Mouse (Mus musculus): Measurements from ENCODE around the gene Gja1. TPM values are rescaled to one million over a fixed set of nuclear protein-coding genes. Genes with fewer than 3 reads are reported as not detected.

Gene Gja1
- polyA plus RNA-seq, 1 experiment from 2014 or later, result 391 TPM

- Histone ChIP-seq H3K4me1 (ENCODE audit: control insufficient read depth, insufficient read depth, low read length) (no peaks in the 10 kb centered on the region; the same call in 1 of the 2 replicates), H3K36me3 (replicated peaks; ENCODE audit: control insufficient read depth, insufficient read depth, low read depth, low read length) (no peaks in the 10 kb centered on the region), H3K27me3 (ENCODE audit: control insufficient read depth, insufficient read depth, low read length) (no peaks in the 10 kb centered on the region), H3K4me2 (ENCODE audit: low read depth, low read length) (no peak overlapping the region), H3K4me3 (ENCODE audit: low read depth, low read length) (no peak overlapping the region), H3K27ac (replicated peaks; ENCODE audit: low read depth, low read length) (no peak overlapping the region), H3K9me3 (replicated peaks; ENCODE audit: control insufficient read depth, low read length) (no peaks in the 10 kb centered on the region), H3K9ac (replicated peaks; ENCODE audit: low read length) (no peak overlapping the region)
- no peak for ATAC-seq (replicated peaks; ENCODE audit: insufficient number of reproducible peaks, low FRiP score, low TSS enrichment, low read depth)
- 83% methylated on average over 2 of the region's 2 CpGs for WGBS
- DNase-seq (ENCODE audit: low spot score), result no peak
Measured at GRCm38 (mm10) chr10:56427382-56427781, 50.3 kb downstream of the Gja1 start.

GRCm38 (mm10) chr10:56427827-56428226 is 50.7 kb downstream of the Gja1 start:
- Histone ChIP-seq H3K9ac (replicated peaks; ENCODE audit: low read length) (no peak overlapping the region), H3K4me3 (ENCODE audit: low read depth, low read length) (no peak overlapping the region), H3K36me3 (replicated peaks; ENCODE audit: control insufficient read depth, insufficient read depth, low read depth, low read length) (no peaks in the 10 kb centered on the region), H3K27me3 (ENCODE audit: control insufficient read depth, insufficient read depth, low read length) (no peaks in the 10 kb centered on the region), H3K4me1 (ENCODE audit: control insufficient read depth, insufficient read depth, low read length) (no peaks in the 10 kb centered on the region; the same call in 1 of the 2 replicates), H3K27ac (replicated peaks; ENCODE audit: low read depth, low read length) (no peak overlapping the region), H3K9me3 (replicated peaks; ENCODE audit: control insufficient read depth, low read length) (no peaks in the 10 kb centered on the region), H3K4me2 (ENCODE audit: low read depth, low read length) (no peak overlapping the region)
- DNase-seq (ENCODE audit: low spot score) (no peak), ATAC-seq (replicated peaks; ENCODE audit: insufficient number of reproducible peaks, low FRiP score, low TSS enrichment, low read depth) (no peak)
- WGBS, result 85% methylated on average over 2 of the region's 2 CpGs

- DNase-seq (ENCODE audit: low spot score) (no peak), ATAC-seq (replicated peaks; ENCODE audit: insufficient number of reproducible peaks, low FRiP score, low TSS enrichment, low read depth) (no peak)
- no peak overlapping the region for H3K9ac ChIP-seq (replicated peaks; ENCODE audit: low read length)
- no peaks in the 10 kb centered on the region for H3K27me3 ChIP-seq (ENCODE audit: control insufficient read depth, insufficient read depth, low read length)
- H3K4me3 ChIP-seq (ENCODE audit: low read depth, low read length), result no peak overlapping the region
- H3K4me2 ChIP-seq (ENCODE audit: low read depth, low read length), result no peak overlapping the region
- H3K36me3 ChIP-seq (replicated peaks; ENCODE audit: control insufficient read depth, insufficient read depth, low read depth, low read length), result no peaks in the 10 kb centered on the region
- H3K4me1 ChIP-seq (ENCODE audit: control insufficient read depth, insufficient read depth, low read length), result no peaks in the 10 kb centered on the region; the same call in 1 of the 2 replicates
- H3K27ac ChIP-seq (replicated peaks; ENCODE audit: low read depth, low read length), result no peak overlapping the region
- no peaks in the 10 kb centered on the region for H3K9me3 ChIP-seq (replicated peaks; ENCODE audit: control insufficient read depth, low read length)
- 66% methylated on average over 5 of the region's 5 CpGs for WGBS
Measured at GRCm38 (mm10) chr10:56429011-56429410, 51.9 kb downstream of the Gja1 start.

GRCm38 (mm10) chr10:56431600-56432389 is 54.7 kb downstream of the Gja1 start:
- Histone ChIP-seq H3K9ac (replicated peaks; ENCODE audit: low read length) (peak overlapping the region; percentile 57), H3K36me3 (replicated peaks; ENCODE audit: control insufficient read depth, insufficient read depth, low read depth, low read length) (no peaks in the 10 kb centered on the region), H3K4me3 (ENCODE audit: low read depth, low read length) (peak overlapping the region; percentile 17), H3K4me1 (ENCODE audit: control insufficient read depth, insufficient read depth, low read length) (no peaks in the 10 kb centered on the region; the same call in 1 of the 2 replicates), H3K27ac (replicated peaks; ENCODE audit: low read depth, low read length) (peak overlapping the region; percentile 88), H3K9me3 (replicated peaks; ENCODE audit: control insufficient read depth, low read length) (no peaks in the 10 kb centered on the region), H3K4me2 (ENCODE audit: low read depth, low read length) (peak overlapping the region; percentile 57), H3K27me3 (ENCODE audit: control insufficient read depth, insufficient read depth, low read length) (no peaks in the 10 kb centered on the region)
- DNase-seq (ENCODE audit: low spot score), result peak; percentile 86
- ATAC-seq (replicated peaks; ENCODE audit: insufficient number of reproducible peaks, low FRiP score, low TSS enrichment, low read depth), result peak; percentile 83
- 15% methylated on average over 23 of the region's 23 CpGs for WGBS

GRCm38 (mm10) chr10:56432390-56432709 is 55.2 kb downstream of the Gja1 start:
- Histone ChIP-seq H3K27ac (replicated peaks; ENCODE audit: low read depth, low read length) (peak overlapping the region; percentile 88; the same call in 1 of the 2 replicates), H3K9me3 (replicated peaks; ENCODE audit: control insufficient read depth, low read length) (no peaks in the 10 kb centered on the region), H3K9ac (replicated peaks; ENCODE audit: low read length) (no peak overlapping the region), H3K4me2 (ENCODE audit: low read depth, low read length) (no peak overlapping the region), H3K4me1 (ENCODE audit: control insufficient read depth, insufficient read depth, low read length) (no peaks in the 10 kb centered on the region; the same call in 1 of the 2 replicates), H3K4me3 (ENCODE audit: low read depth, low read length) (no peak overlapping the region), H3K36me3 (replicated peaks; ENCODE audit: control insufficient read depth, insufficient read depth, low read depth, low read length) (no peaks in the 10 kb centered on the region), H3K27me3 (ENCODE audit: control insufficient read depth, insufficient read depth, low read length) (no peaks in the 10 kb centered on the region)
- 51% methylated on average over 6 of the region's 6 CpGs for WGBS
- DNase-seq (ENCODE audit: low spot score) (no peak), ATAC-seq (replicated peaks; ENCODE audit: insufficient number of reproducible peaks, low FRiP score, low TSS enrichment, low read depth) (no peak)

GRCm38 (mm10) chr10:56437290-56437689 is 60.2 kb downstream of the Gja1 start:
- H3K9me3 ChIP-seq (replicated peaks; ENCODE audit: control insufficient read depth, low read length), result no peaks in the 10 kb centered on the region
- H3K9ac ChIP-seq (replicated peaks; ENCODE audit: low read length), result no peak overlapping the region
- H3K36me3 ChIP-seq (replicated peaks; ENCODE audit: control insufficient read depth, insufficient read depth, low read depth, low read length), result no peaks in the 10 kb centered on the region
- no peak overlapping the region for H3K4me2 ChIP-seq (ENCODE audit: low read depth, low read length)
- H3K4me3 ChIP-seq (ENCODE audit: low read depth, low read length), result no peak overlapping the region
- DNase-seq (ENCODE audit: low spot score) (no peak), ATAC-seq (replicated peaks; ENCODE audit: insufficient number of reproducible peaks, low FRiP score, low TSS enrichment, low read depth) (no peak)
- WGBS, result 86% methylated on average over 11 of the region's 11 CpGs
- H3K27ac ChIP-seq (replicated peaks; ENCODE audit: low read depth, low read length), result no peak overlapping the region
- H3K27me3 ChIP-seq (ENCODE audit: control insufficient read depth, insufficient read depth, low read length), result no peaks in the 10 kb centered on the region
- no peaks in the 10 kb centered on the region for H3K4me1 ChIP-seq (ENCODE audit: control insufficient read depth, insufficient read depth, low read length)

- Histone ChIP-seq H3K4me3 (ENCODE audit: low read depth, low read length) (no peak overlapping the region), H3K4me2 (ENCODE audit: low read depth, low read length) (no peak overlapping the region), H3K27ac (replicated peaks; ENCODE audit: low read depth, low read length) (no peak overlapping the region), H3K4me1 (ENCODE audit: control insufficient read depth, insufficient read depth, low read length) (no peaks in the 10 kb centered on the region), H3K9ac (replicated peaks; ENCODE audit: low read length) (no peak overlapping the region), H3K36me3 (replicated peaks; ENCODE audit: control insufficient read depth, insufficient read depth, low read depth, low read length) (no peaks in the 10 kb centered on the region), H3K9me3 (replicated peaks; ENCODE audit: control insufficient read depth, low read length) (no peaks in the 10 kb centered on the region), H3K27me3 (ENCODE audit: control insufficient read depth, insufficient read depth, low read length) (no peaks in the 10 kb centered on the region)
- ATAC-seq (replicated peaks; ENCODE audit: insufficient number of reproducible peaks, low FRiP score, low TSS enrichment, low read depth) (no peak), DNase-seq (ENCODE audit: low spot score) (no peak)
- WGBS, result 81% methylated on average over 4 of the region's 4 CpGs
Measured at GRCm38 (mm10) chr10:56439638-56440037, 62.5 kb downstream of the Gja1 start.

GRCm38 (mm10) chr10:56444457-56444856 is 67.3 kb downstream of the Gja1 start:
- Histone ChIP-seq H3K4me1 (ENCODE audit: control insufficient read depth, insufficient read depth, low read length) (no peaks in the 10 kb centered on the region), H3K4me3 (ENCODE audit: low read depth, low read length) (no peak overlapping the region), H3K9me3 (replicated peaks; ENCODE audit: control insufficient read depth, low read length) (no peaks in the 10 kb centered on the region), H3K4me2 (ENCODE audit: low read depth, low read length) (no peak overlapping the region), H3K27me3 (ENCODE audit: control insufficient read depth, insufficient read depth, low read length) (no peaks in the 10 kb centered on the region), H3K27ac (replicated peaks; ENCODE audit: low read depth, low read length) (no peak overlapping the region), H3K36me3 (replicated peaks; ENCODE audit: control insufficient read depth, insufficient read depth, low read depth, low read length) (no peaks in the 10 kb centered on the region), H3K9ac (replicated peaks; ENCODE audit: low read length) (no peak overlapping the region)
- ATAC-seq (replicated peaks; ENCODE audit: insufficient number of reproducible peaks, low FRiP score, low TSS enrichment, low read depth), result no peak
- no peak for DNase-seq (ENCODE audit: low spot score)
- WGBS, result 87% methylated on average over 2 of the region's 2 CpGs

Measured in embryonic facial prominence, embryonic 11.5 days (tissue).